Mouse (Mus musculus): Measurements from ENCODE around the gene Fbxo7. TPM values are rescaled to one million over a fixed set of nuclear protein-coding genes. Genes with fewer than 3 reads are reported as not detected.

Gene Fbxo7
- polyA plus RNA-seq, 1 experiment = 15.5 TPM

DNA sequence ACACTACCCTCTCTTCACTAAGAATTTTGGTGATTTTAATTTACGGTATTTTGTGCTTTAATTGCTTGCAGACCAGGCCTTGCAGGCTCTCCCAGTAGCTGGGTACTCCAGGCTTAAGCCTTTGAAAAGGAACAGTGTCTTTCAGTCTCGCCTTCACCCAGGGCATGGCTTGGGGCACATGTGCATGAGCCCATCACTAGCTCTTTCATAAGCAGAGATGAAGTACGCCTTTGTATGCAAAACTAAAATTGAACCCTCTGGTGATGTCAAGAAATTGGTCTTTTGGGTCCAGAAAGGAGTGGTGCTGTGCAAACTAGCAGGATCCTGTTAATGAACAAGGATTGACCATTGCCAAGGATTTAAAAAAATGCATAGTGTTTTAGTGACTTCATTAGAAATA is 10.7 kb downstream of the Fbxo7 start:
- Histone ChIP-seq H3K4me1 (ENCODE audit: control insufficient read depth, insufficient read depth, low read length) (no peaks in the 10 kb centered on the region), H3K27ac (ENCODE audit: insufficient read depth, low read length) (no peak overlapping the region), H3K4me3 (ENCODE audit: insufficient read depth, low read length) (no peak overlapping the region)
- no peak for TF ChIP-seq POLR2A (IDR thresholded peaks at IDR 0.05; ENCODE audit: low read depth, low read length)
- TF ChIP-seq CTCF (IDR thresholded peaks at IDR 0.05; ENCODE audit: borderline replicate concordance, insufficient read depth, low read length) = no peak

DNA sequence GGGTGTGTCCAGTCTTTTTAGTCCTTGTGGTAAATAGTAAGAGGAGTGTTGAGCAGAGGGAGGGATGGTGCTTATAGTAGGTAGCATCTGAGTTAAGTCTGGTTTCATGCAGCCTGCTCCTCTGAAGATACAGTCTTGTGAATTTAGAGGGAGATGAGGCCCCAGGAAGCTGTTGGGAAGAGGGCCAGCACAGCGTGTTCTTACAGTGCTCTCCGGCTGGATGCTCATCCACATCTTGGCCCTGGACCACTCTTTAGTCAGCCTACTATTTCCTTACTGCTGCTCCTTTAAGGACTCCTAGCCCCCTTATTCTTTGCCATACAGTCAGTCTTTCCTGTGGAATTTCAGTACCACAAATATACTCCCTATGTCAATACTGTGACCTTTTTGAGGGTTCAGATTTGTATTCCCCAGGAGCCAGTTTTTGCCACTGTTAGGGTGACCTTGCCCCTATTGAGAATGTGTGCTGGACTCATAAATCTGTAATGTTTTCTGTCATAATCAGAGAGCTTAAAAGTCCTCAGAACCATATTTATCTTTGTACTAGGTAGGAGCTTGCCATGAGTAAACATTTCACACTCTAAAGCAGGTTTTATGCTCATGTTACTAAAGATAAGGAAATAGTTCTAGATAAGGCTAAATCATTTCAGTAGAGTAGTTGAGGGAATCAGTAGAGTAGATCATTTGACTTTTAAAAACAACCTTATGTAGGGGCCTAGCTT is 12.4 kb downstream of the Fbxo7 start:
- no peak for TF ChIP-seq CTCF (IDR thresholded peaks at IDR 0.05; ENCODE audit: borderline replicate concordance, insufficient read depth, low read length)
- no peak for TF ChIP-seq POLR2A (IDR thresholded peaks at IDR 0.05; ENCODE audit: low read depth, low read length)
- Histone ChIP-seq H3K27ac (ENCODE audit: insufficient read depth, low read length) (no peak overlapping the region), H3K4me1 (ENCODE audit: control insufficient read depth, insufficient read depth, low read length) (no peaks in the 10 kb centered on the region), H3K4me3 (ENCODE audit: insufficient read depth, low read length) (no peak overlapping the region)

DNA sequence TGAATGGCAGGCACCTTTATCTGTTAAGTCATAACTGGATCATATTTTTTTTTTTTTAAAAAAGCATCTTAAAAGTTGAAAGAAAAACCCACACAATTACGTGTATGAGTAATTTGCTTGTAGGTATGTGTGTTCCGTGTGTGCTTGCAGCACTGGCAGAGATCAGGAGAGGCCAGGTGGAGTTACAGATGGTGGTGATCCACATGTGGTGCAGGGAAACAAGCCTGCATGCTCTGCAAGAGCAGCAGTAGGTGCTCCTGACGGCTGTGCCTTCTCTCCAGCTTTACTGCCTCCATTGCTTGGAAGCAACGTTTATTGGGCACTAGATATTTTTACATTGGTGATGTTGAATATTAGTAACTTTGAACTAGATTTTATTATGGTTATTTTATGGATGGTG is 21.9 kb downstream of the Fbxo7 start:
- H3K4me1 ChIP-seq (ENCODE audit: control insufficient read depth, insufficient read depth, low read length) = no peaks in the 10 kb centered on the region
- H3K27ac ChIP-seq (ENCODE audit: insufficient read depth, low read length) = no peak overlapping the region
- TF ChIP-seq CTCF (IDR thresholded peaks at IDR 0.05; ENCODE audit: borderline replicate concordance, insufficient read depth, low read length) = no peak
- TF ChIP-seq POLR2A (IDR thresholded peaks at IDR 0.05; ENCODE audit: low read depth, low read length) = no peak
- H3K4me3 ChIP-seq (ENCODE audit: insufficient read depth, low read length) = no peak overlapping the region

DNA sequence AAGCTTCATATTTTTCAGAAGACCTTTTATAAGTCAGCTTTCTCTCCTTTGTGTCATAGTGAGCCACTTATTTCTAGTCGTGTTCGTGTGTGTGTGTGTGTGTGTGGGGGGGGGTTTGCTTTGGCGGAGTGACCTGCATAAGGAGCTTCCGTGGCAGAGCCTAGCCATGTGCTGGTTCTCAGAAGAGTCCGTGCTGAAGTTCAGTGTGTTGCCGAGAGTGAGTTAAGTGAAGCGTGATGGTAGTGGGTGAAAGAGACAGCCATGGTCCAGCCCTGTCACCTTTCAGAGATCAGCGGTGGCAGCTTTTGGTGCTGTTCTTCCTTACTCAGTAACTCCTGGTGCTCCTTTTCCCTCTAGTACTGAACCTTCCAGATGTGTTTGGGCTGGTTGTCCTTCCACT is 22.3 kb downstream of the Fbxo7 start:
- H3K4me3 ChIP-seq (ENCODE audit: insufficient read depth, low read length) = no peak overlapping the region
- H3K27ac ChIP-seq (ENCODE audit: insufficient read depth, low read length) = no peak overlapping the region
- H3K4me1 ChIP-seq (ENCODE audit: control insufficient read depth, insufficient read depth, low read length) = no peaks in the 10 kb centered on the region
- no peak for TF ChIP-seq CTCF (IDR thresholded peaks at IDR 0.05; ENCODE audit: borderline replicate concordance, insufficient read depth, low read length)

DNA sequence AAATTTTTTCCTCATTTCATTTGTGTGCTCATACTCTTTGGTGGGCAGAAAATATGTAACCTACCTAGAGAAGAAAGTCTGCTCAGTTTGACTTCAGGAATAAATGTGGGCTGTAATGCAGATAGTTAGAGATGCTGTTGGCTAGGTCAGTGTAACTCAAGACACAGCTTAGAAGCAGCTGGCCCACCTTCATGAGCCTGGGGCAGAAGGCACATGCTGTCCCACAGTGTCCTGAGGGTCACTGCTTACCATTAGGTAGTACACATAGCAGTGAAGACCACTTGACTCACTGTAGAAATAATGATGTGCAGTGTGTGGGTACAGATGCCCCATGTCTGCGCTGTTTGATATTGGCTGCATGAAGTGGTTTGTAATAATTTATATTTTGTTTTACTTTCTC is 24.6 kb downstream of the Fbxo7 start:
- Histone ChIP-seq H3K4me1 (ENCODE audit: control insufficient read depth, insufficient read depth, low read length) (no peaks in the 10 kb centered on the region), H3K4me3 (ENCODE audit: insufficient read depth, low read length) (no peak overlapping the region), H3K27ac (ENCODE audit: insufficient read depth, low read length) (no peak overlapping the region)
- TF ChIP-seq CTCF (IDR thresholded peaks at IDR 0.05; ENCODE audit: borderline replicate concordance, insufficient read depth, low read length) = no peak
- TF ChIP-seq POLR2A (IDR thresholded peaks at IDR 0.05; ENCODE audit: low read depth, low read length) = no peak

DNA sequence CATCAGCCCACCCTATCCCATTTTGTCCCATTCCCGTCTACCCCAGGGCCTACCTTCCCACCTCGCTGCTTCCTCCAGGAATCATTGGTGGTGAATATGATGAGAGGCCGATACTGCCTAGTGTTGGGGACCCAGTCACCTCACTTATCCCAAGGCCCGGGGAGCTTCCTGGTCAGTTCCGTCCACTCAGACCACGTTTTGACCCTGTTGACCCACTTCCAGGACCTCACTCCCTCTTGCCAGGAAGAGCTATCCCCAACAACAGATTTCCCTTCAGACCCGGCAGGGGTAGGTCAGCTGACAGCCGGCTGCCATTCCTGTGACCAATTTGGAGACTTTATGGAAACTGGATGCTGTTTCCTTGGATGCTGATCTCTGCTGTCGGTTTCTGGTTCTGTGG is 26.0 kb downstream of the Fbxo7 start:
- no peak overlapping the region for H3K4me3 ChIP-seq (ENCODE audit: insufficient read depth, low read length)
- no peak overlapping the region for H3K27ac ChIP-seq (ENCODE audit: insufficient read depth, low read length)
- no peaks in the 10 kb centered on the region for H3K4me1 ChIP-seq (ENCODE audit: control insufficient read depth, insufficient read depth, low read length)
- TF ChIP-seq CTCF (IDR thresholded peaks at IDR 0.05; ENCODE audit: borderline replicate concordance, insufficient read depth, low read length) (no peak), POLR2A (IDR thresholded peaks at IDR 0.05; ENCODE audit: low read depth, low read length) (no peak)

DNA sequence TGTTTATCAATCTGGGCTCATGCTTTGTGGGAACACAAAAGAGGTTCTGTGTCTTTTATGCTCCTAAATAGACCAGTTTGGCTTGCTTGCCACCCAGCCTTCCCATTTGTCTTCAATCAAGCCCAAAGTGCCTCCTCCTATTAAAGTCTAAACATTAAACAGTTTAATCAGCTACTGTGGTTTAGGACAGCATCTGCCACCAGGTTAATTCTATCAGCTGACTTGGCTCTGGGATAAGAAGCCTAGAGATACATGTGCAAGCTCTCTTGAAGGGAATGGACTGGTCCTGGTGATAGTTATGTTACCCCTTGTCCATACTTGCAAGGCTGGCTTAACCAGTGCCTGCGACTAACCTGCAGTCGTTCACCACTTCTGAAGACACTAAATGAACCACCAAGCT is 28.8 kb downstream of the Fbxo7 start:
- H3K4me3 ChIP-seq (ENCODE audit: insufficient read depth, low read length) = no peak overlapping the region
- no peaks in the 10 kb centered on the region for H3K4me1 ChIP-seq (ENCODE audit: control insufficient read depth, insufficient read depth, low read length)
- no peak for TF ChIP-seq CTCF (IDR thresholded peaks at IDR 0.05; ENCODE audit: borderline replicate concordance, insufficient read depth, low read length)
- TF ChIP-seq POLR2A (IDR thresholded peaks at IDR 0.05; ENCODE audit: low read depth, low read length) = no peak
- no peak overlapping the region for H3K27ac ChIP-seq (ENCODE audit: insufficient read depth, low read length)

DNA sequence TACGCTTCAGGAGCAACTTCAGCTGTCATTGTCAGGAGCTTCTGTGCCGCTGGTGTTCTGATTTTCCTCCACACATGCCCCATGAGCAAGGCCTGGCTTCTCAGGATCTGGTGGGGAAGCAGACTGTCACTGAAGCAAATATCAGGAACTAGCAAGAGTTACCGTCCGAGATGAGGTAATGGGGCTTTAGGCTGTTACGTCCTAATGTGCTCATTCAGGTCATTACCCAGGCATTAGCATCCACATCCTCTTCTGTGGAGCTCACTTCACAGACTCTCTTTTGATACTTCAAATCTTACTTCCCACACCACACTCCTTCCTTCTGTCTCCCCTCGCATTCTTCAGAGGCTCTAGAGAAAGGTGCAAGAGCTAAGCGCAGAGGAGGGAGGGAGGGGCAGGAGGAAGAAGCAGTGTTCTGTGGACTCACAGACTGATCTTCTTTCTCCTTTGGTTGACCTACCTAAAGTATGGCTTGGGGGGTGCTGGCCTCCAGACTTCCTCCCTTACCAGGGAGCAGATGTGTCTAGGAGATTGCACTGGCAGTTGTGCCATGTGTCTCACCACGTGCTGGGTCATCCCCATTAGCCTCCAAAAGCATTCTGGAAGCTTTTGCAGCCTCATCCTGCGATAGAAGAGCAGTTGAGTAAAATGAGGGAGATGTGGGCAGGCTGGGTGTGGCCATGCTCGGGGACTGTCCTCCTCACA is 31.2 kb downstream of the Fbxo7 start:
- H3K27ac ChIP-seq (ENCODE audit: insufficient read depth, low read length) = no peak overlapping the region
- TF ChIP-seq CTCF (IDR thresholded peaks at IDR 0.05; ENCODE audit: borderline replicate concordance, insufficient read depth, low read length) (no peak), POLR2A (IDR thresholded peaks at IDR 0.05; ENCODE audit: low read depth, low read length) (no peak)
- no peaks in the 10 kb centered on the region for H3K4me1 ChIP-seq (ENCODE audit: control insufficient read depth, insufficient read depth, low read length)
- H3K4me3 ChIP-seq (ENCODE audit: insufficient read depth, low read length) = no peak overlapping the region

DNA sequence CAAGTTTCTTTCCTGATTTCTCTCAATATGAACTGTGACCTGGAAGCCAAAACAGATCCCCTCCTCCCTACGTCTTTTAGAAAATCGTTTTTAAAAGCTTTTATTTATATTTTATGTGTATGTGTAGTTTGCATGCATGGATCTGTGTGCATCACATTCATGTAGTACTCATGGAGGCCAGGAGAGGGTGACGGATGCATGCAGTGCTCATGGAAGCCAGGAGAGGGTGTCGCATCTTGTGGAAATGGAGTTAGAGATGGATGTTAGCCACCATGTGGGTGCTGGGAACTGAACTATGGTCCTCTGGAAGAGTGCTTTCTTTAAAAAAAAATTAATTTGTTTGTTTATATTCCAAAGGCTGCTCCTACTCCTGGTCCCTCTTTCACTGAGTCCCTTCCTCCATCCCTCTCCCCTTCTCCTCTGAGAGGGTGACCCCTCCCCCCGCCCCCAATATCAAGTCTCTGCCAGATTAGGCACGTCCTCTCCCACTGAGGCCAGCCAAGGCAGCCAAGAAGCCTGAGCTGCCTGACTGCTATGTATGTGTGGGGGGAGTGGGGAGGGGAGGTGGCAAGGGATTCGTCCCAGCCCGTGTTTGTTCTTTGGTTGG is 34.6 kb downstream of the Fbxo7 start:
- Histone ChIP-seq H3K27ac (ENCODE audit: insufficient read depth, low read length) (no peak overlapping the region), H3K4me3 (ENCODE audit: insufficient read depth, low read length) (no peak overlapping the region), H3K4me1 (ENCODE audit: control insufficient read depth, insufficient read depth, low read length) (no peaks in the 10 kb centered on the region)
- TF ChIP-seq CTCF (IDR thresholded peaks at IDR 0.05; ENCODE audit: borderline replicate concordance, insufficient read depth, low read length) = no peak

DNA sequence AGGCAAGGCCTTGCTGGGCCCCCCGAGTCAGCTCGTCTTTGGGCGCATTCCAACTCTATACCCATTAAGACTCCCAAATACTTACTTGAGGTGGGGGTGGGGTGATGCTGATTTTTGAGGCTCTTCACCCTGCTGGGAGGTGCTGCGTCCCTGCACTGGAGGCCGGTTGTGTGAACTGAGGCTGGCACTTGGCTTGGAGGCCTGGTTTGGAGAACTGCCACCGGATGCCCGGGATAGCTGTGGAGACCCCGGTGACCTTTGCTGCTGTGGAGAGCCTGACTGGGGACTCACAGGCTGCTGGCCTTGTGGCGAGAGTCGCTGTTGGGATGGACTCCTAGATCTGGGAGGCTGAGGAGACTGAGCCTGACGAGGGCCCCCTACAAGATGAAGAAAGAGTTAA is 35.5 kb downstream of the Fbxo7 start:
- Histone ChIP-seq H3K27ac (ENCODE audit: insufficient read depth, low read length) (no peak overlapping the region), H3K4me3 (ENCODE audit: insufficient read depth, low read length) (no peak overlapping the region), H3K4me1 (ENCODE audit: control insufficient read depth, insufficient read depth, low read length) (no peaks in the 10 kb centered on the region)
- no peak for TF ChIP-seq POLR2A (IDR thresholded peaks at IDR 0.05; ENCODE audit: low read depth, low read length)
- no peak for TF ChIP-seq CTCF (IDR thresholded peaks at IDR 0.05; ENCODE audit: borderline replicate concordance, insufficient read depth, low read length)

Measured in embryonic fibroblast, embryonic 13.5 days (primary cell).